Mouse (Mus musculus): ENCODE measurements around the gene Lamtor1.

DNA sequence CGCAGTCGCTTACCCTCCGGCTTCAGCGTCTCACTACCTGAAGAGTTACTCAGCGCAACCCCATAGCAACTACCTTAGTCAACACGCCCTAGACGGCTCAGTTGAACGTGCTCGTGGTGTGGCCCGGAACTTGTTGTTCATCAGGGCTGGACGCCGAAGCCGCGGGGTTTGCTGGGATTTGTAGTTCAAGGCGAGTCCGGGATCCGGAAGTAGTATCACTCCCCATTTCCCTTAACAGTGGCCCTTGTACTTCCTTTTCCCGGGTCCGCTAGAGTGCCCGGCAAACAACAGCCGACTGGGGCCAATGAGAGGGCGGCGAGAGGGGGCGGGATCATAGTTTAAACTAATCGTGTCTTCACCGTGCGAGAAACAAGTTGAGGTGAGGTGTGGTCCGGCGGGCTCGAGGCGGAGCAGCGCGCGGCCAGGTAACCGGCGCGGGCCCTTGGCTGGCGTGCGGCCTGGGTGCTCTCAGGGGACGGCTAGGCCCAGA, 28.1 kb downstream of the Lamtor1 start, which contains the start of the genes Lrrc51 and Numa1:
- TF ChIP-seq POLR2A (IDR thresholded peaks at IDR 0.05; ENCODE audit: borderline replicate concordance, extremely low read depth, low read depth, low read length) (peak; percentile 84; the same call in 1 of the 2 replicates), CTCF (IDR thresholded peaks at IDR 0.05; ENCODE audit: insufficient read depth, low read length) (no peak)
